Mouse (Mus musculus): ENCODE measurements at regions not wholly inside any gene's neighbourhood (a gene's known extent, or its start where the extent isn't known, plus 50 kb on each side); places are given as distances from the start of the nearest gene placed in this dataset.
A peak's percentile ranks its signal among the peaks of the same experiment; 100 is the strongest.

GRCm38 (mm10) chr9:90494888-90495287 lies 224.3 kb upstream of the Tbc1d2b start:
- no peaks in the 10 kb centered on the region for H3K27me3 ChIP-seq (ENCODE audit: control insufficient read depth, insufficient read depth, low read length)
- no peaks in the 10 kb centered on the region for H3K36me3 ChIP-seq (ENCODE audit: control insufficient read depth, insufficient read depth, low read length)
- H3K9ac ChIP-seq (ENCODE audit: low read length), result no peak overlapping the region
- no peaks in the 10 kb centered on the region for H3K9me3 ChIP-seq (ENCODE audit: control insufficient read depth, low read length)
- DNase-seq (ENCODE audit: low spot score) (no peak), ATAC-seq (ENCODE audit: insufficient read depth, low FRiP score, low TSS enrichment) (no peak)
- no peak overlapping the region for H3K4me3 ChIP-seq (ENCODE audit: low read depth, low read length)
- H3K4me1 ChIP-seq (ENCODE audit: control insufficient read depth, insufficient read depth, low read length), result no peaks in the 10 kb centered on the region
- no peak overlapping the region for H3K27ac ChIP-seq (ENCODE audit: low read depth, low read length)
- 71% methylated on average over 1 of the region's 1 CpGs for WGBS
- H3K4me2 ChIP-seq (ENCODE audit: low read depth), result no peak overlapping the region

DNA sequence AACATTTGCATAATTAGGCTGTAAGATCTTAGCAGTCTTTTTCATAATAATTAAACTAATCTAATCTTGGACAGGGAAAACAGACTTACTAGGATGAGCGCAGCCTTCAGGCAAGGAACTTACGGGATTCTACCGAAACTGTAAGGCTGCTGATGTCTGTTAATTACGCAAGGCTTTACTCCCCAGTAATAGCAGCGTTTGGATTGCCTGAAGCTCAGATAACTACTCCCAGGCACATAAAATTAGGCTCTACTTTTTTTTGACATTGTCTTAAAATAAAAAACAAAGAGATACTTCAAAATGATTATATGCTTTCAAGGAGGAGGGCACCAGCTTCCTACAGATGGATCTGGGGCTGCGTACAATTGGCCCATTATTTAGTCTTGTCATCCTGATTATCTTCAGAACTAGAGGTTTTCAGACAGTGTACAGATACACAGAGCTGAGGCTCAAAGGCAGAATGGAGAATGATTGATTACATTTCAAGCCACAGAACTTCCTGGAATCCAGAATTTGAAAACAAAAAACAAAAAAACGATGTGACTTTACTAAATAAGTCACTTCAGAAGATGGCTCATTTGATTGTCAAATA lies 220.1 kb upstream of the Tbc1d2b start:
- H3K4me2 ChIP-seq (ENCODE audit: low read depth), result no peak overlapping the region
- no peak overlapping the region for H3K9ac ChIP-seq (ENCODE audit: low read length)
- no peaks in the 10 kb centered on the region for H3K27me3 ChIP-seq (ENCODE audit: control insufficient read depth, insufficient read depth, low read length)
- no peaks in the 10 kb centered on the region for H3K36me3 ChIP-seq (ENCODE audit: control insufficient read depth, insufficient read depth, low read length)
- no peak for ATAC-seq (ENCODE audit: insufficient read depth, low FRiP score, low TSS enrichment)
- no peak for DNase-seq (ENCODE audit: low spot score)
- no peak overlapping the region for H3K4me3 ChIP-seq (ENCODE audit: low read depth, low read length)
- WGBS, result 74% methylated on average over 7 of the region's 7 CpGs
- no peak overlapping the region for H3K27ac ChIP-seq (ENCODE audit: low read depth, low read length)
- H3K4me1 ChIP-seq (ENCODE audit: control insufficient read depth, insufficient read depth, low read length), result no peaks in the 10 kb centered on the region
- H3K9me3 ChIP-seq (ENCODE audit: control insufficient read depth, low read length), result no peaks in the 10 kb centered on the region

GRCm38 (mm10) chr9:90450579-90450978 lies 180.0 kb upstream of the Tbc1d2b start:
- Histone ChIP-seq H3K9ac (ENCODE audit: low read length) (no peak overlapping the region), H3K4me1 (ENCODE audit: control insufficient read depth, insufficient read depth, low read length) (no peaks in the 10 kb centered on the region), H3K27ac (ENCODE audit: low read depth, low read length) (no peak overlapping the region), H3K4me3 (ENCODE audit: low read depth, low read length) (no peak overlapping the region), H3K27me3 (ENCODE audit: control insufficient read depth, insufficient read depth, low read length) (no peaks in the 10 kb centered on the region), H3K36me3 (ENCODE audit: control insufficient read depth, insufficient read depth, low read length) (no peaks in the 10 kb centered on the region), H3K4me2 (ENCODE audit: low read depth) (no peak overlapping the region), H3K9me3 (ENCODE audit: control insufficient read depth, low read length) (no peaks in the 10 kb centered on the region)
- DNase-seq (ENCODE audit: low spot score) (no peak), ATAC-seq (ENCODE audit: insufficient read depth, low FRiP score, low TSS enrichment) (no peak)
- 90% methylated on average over 2 of the region's 2 CpGs for WGBS

- ATAC-seq (ENCODE audit: insufficient read depth, low FRiP score, low TSS enrichment) (no peak), DNase-seq (ENCODE audit: low spot score) (peak; percentile 17)
- H3K4me2 ChIP-seq (ENCODE audit: low read depth), result no peak overlapping the region
- no peak overlapping the region for H3K27ac ChIP-seq (ENCODE audit: low read depth, low read length)
- H3K4me3 ChIP-seq (ENCODE audit: low read depth, low read length), result no peak overlapping the region
- H3K27me3 ChIP-seq (ENCODE audit: control insufficient read depth, insufficient read depth, low read length), result no peaks in the 10 kb centered on the region
- H3K9ac ChIP-seq (ENCODE audit: low read length), result no peak overlapping the region
- H3K36me3 ChIP-seq (ENCODE audit: control insufficient read depth, insufficient read depth, low read length), result no peaks in the 10 kb centered on the region
- H3K9me3 ChIP-seq (ENCODE audit: control insufficient read depth, low read length), result no peaks in the 10 kb centered on the region
- no peaks in the 10 kb centered on the region for H3K4me1 ChIP-seq (ENCODE audit: control insufficient read depth, insufficient read depth, low read length)
- 21% methylated on average over 4 of the region's 4 CpGs for WGBS
These were observed 176.4 kb upstream of the Tbc1d2b start for GRCm38 (mm10) chr9:90446957-90447356.

GRCm38 (mm10) chr9:90434902-90435301 lies 164.3 kb upstream of the Tbc1d2b start:
- WGBS, result 70% methylated on average over 4 of the region's 4 CpGs
- Histone ChIP-seq H3K4me2 (ENCODE audit: low read depth) (no peak overlapping the region), H3K36me3 (ENCODE audit: control insufficient read depth, insufficient read depth, low read length) (no peaks in the 10 kb centered on the region), H3K9ac (ENCODE audit: low read length) (no peak overlapping the region), H3K4me3 (ENCODE audit: low read depth, low read length) (no peak overlapping the region), H3K9me3 (ENCODE audit: control insufficient read depth, low read length) (no peaks in the 10 kb centered on the region), H3K4me1 (ENCODE audit: control insufficient read depth, insufficient read depth, low read length) (no peaks in the 10 kb centered on the region), H3K27ac (ENCODE audit: low read depth, low read length) (no peak overlapping the region), H3K27me3 (ENCODE audit: control insufficient read depth, insufficient read depth, low read length) (no peaks in the 10 kb centered on the region)
- ATAC-seq (ENCODE audit: insufficient read depth, low FRiP score, low TSS enrichment) (no peak), DNase-seq (ENCODE audit: low spot score) (no peak)

- no peak overlapping the region for H3K4me3 ChIP-seq (ENCODE audit: low read depth, low read length)
- H3K4me1 ChIP-seq (ENCODE audit: control insufficient read depth, insufficient read depth, low read length), result no peaks in the 10 kb centered on the region
- H3K9me3 ChIP-seq (ENCODE audit: control insufficient read depth, low read length), result no peaks in the 10 kb centered on the region
- H3K9ac ChIP-seq (ENCODE audit: low read length), result no peak overlapping the region
- no peaks in the 10 kb centered on the region for H3K36me3 ChIP-seq (ENCODE audit: control insufficient read depth, insufficient read depth, low read length)
- no peak overlapping the region for H3K4me2 ChIP-seq (ENCODE audit: low read depth)
- no peak overlapping the region for H3K27ac ChIP-seq (ENCODE audit: low read depth, low read length)
- no peak for DNase-seq (ENCODE audit: low spot score)
- no peak for ATAC-seq (ENCODE audit: insufficient read depth, low FRiP score, low TSS enrichment)
- H3K27me3 ChIP-seq (ENCODE audit: control insufficient read depth, insufficient read depth, low read length), result no peaks in the 10 kb centered on the region
- 82% methylated on average over 2 of the region's 2 CpGs for WGBS
These were observed 160.3 kb upstream of the Tbc1d2b start for GRCm38 (mm10) chr9:90430898-90431297.

GRCm38 (mm10) chr9:90421662-90422061 lies 151.1 kb upstream of the Tbc1d2b start:
- H3K27ac ChIP-seq (ENCODE audit: low read depth, low read length), result no peak overlapping the region
- no peaks in the 10 kb centered on the region for H3K4me1 ChIP-seq (ENCODE audit: control insufficient read depth, insufficient read depth, low read length)
- H3K27me3 ChIP-seq (ENCODE audit: control insufficient read depth, insufficient read depth, low read length), result no peaks in the 10 kb centered on the region
- DNase-seq (ENCODE audit: low spot score), result no peak
- WGBS, result 95% methylated on average over 6 of the region's 6 CpGs
- H3K9me3 ChIP-seq (ENCODE audit: control insufficient read depth, low read length), result no peaks in the 10 kb centered on the region
- no peaks in the 10 kb centered on the region for H3K36me3 ChIP-seq (ENCODE audit: control insufficient read depth, insufficient read depth, low read length)
- H3K9ac ChIP-seq (ENCODE audit: low read length), result no peak overlapping the region
- no peak overlapping the region for H3K4me3 ChIP-seq (ENCODE audit: low read depth, low read length)
- H3K4me2 ChIP-seq (ENCODE audit: low read depth), result no peak overlapping the region
- ATAC-seq (ENCODE audit: insufficient read depth, low FRiP score, low TSS enrichment), result no peak

DNA sequence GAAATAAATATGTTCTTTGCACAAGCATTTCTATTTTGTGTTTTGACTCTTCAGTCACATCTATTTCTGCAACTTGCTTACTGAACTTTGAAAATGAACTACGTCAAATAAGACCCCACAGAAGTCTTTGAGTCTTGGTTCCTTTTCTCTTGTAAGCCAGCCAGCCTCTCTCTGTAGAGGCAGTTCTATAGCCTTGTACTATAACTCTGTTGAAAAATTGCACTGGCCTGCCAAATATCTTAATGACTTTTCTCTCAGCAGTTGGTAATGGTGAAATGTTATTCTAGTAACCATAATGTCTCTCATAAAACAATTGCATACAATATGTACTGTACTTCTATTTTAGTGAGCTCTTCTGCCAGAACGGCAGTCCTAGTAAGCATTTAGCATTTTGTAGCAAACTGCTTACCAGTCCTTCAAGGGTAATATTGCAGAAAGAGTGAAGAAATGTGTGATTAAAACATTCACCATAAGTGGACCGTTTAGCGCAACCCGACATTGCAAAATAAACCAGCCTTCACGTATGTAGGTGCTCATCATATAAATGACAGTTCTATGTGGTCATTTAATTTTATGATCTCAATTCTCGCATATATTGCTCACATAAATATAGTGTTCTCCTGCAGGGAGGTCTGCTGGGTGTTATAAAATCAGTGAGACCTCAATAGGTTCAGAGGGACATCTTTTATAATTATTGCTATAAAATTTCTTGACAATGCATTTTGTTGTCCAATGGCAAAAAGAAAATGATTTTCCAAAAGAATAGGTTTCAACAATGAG lies 149.3 kb upstream of the Tbc1d2b start:
- 84% methylated on average over 7 of the region's 7 CpGs for WGBS
- peak; percentile 38; the same call in 1 of the 2 replicates for ATAC-seq (ENCODE audit: insufficient read depth, low FRiP score, low TSS enrichment)

GRCm38 (mm10) chr9:90408789-90409188 lies 138.2 kb upstream of the Tbc1d2b start:
- 74% methylated on average over 2 of the region's 2 CpGs for WGBS

More for the DNA sequence above, 149.3 kb upstream of the Tbc1d2b start:
- Histone ChIP-seq H3K27ac (ENCODE audit: low read depth, low read length) (no peak overlapping the region), H3K27me3 (ENCODE audit: control insufficient read depth, insufficient read depth, low read length) (no peaks in the 10 kb centered on the region), H3K4me3 (ENCODE audit: low read depth, low read length) (no peak overlapping the region), H3K9me3 (ENCODE audit: control insufficient read depth, low read length) (no peaks in the 10 kb centered on the region), H3K4me2 (ENCODE audit: low read depth) (no peak overlapping the region), H3K9ac (ENCODE audit: low read length) (no peak overlapping the region), H3K36me3 (ENCODE audit: control insufficient read depth, insufficient read depth, low read length) (no peaks in the 10 kb centered on the region), H3K4me1 (ENCODE audit: control insufficient read depth, insufficient read depth, low read length) (no peaks in the 10 kb centered on the region)
- DNase-seq (ENCODE audit: low spot score), result no peak

More at GRCm38 (mm10) chr9:90408789-90409188, 138.2 kb upstream of the Tbc1d2b start:
- Histone ChIP-seq H3K9me3 (ENCODE audit: control insufficient read depth, low read length) (no peaks in the 10 kb centered on the region), H3K36me3 (ENCODE audit: control insufficient read depth, insufficient read depth, low read length) (no peaks in the 10 kb centered on the region), H3K4me1 (ENCODE audit: control insufficient read depth, insufficient read depth, low read length) (no peaks in the 10 kb centered on the region), H3K9ac (ENCODE audit: low read length) (no peak overlapping the region), H3K27ac (ENCODE audit: low read depth, low read length) (no peak overlapping the region), H3K4me2 (ENCODE audit: low read depth) (no peak overlapping the region), H3K27me3 (ENCODE audit: control insufficient read depth, insufficient read depth, low read length) (no peaks in the 10 kb centered on the region), H3K4me3 (ENCODE audit: low read depth, low read length) (no peak overlapping the region)
- DNase-seq (ENCODE audit: low spot score) (no peak), ATAC-seq (ENCODE audit: insufficient read depth, low FRiP score, low TSS enrichment) (no peak)
